Mouse (Mus musculus) bone marrow, adult 2 months (tissue): ENCODE measurements around the gene Stt3b.

ENCODE experiments used
- CTCF ChIP-seq: fragments of 200-500 bp; IDR thresholded peaks from 2 replicates; pipeline ENCODE4 v1.5.1; 2011; ENCODE audit warnings: low read length, control low read depth; ENCODE audit not compliant: control insufficient read depth, insufficient read depth
- POLR2A ChIP-seq: fragments of 200-500 bp; IDR thresholded peaks from 2 replicates; pipeline ENCODE4 v1.6.1; 2011; ENCODE audit warnings: low read depth, mild to moderate bottlenecking, control low read depth, low read length, borderline replicate concordance; ENCODE audit not compliant: control insufficient read depth

DNA sequence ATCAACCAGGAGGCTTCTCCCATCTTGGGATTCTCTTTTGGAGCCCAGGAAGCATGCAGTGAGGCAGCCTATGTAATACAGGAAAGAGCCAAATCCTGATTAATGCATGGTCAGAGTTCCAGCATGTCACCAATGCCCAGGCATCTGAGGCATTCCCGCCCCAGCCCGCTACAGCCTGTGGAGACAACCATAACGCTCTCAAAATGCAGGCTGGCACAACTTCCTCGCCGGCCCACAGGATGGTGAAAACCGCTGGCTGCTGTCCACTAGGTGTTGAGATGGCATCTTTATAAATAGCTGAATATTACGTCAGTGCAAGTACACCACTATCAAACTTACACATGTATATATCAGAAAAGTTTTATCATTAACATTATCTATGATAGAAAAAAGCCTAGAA lies 13.5 kb downstream of the Stt3b start:
- no peak for TF ChIP-seq CTCF
- TF ChIP-seq POLR2A, result no peak
